Mouse (Mus musculus) embryonic facial prominence, embryonic 14.5 days (tissue): ENCODE data around the gene Znrf3. TPM values are rescaled to one million over a fixed set of nuclear protein-coding genes. Genes with fewer than 3 reads are reported as not detected.
"Not testable (repeated sequence)": the region's sequence is repeated elsewhere in the genome, so short reads cannot be mapped to it uniquely, and the experiment has no call there.

ENCODE experiments used
- ATAC-seq: fragments of 200-750 bp; cut with Nextera tagmentation; 2 replicates; pipeline ENCODE4 v1.8.0; 2017; ENCODE audit warnings: low read depth, moderate number of reproducible peaks, moderate TSS enrichment
- DNase-seq: peaks from one replicate; pipeline ENCODE4 v3.0.0-alpha.2; 2015; ENCODE audit warnings: low spot score
- H3K27ac ChIP-seq: fragments of 300-500 bp; sonication (generic); replicated peaks from 2 replicates; pipeline ENCODE4 v1.5.1; 2014; ENCODE audit warnings: low read depth, mild to moderate bottlenecking, low read length, moderate library complexity
- H3K27me3 ChIP-seq: fragments of 300-500 bp; sonication (generic); replicated peaks from 2 replicates; pipeline ENCODE4 v1.6.1; 2014; ENCODE audit warnings: low read length; ENCODE audit not compliant: control insufficient read depth, insufficient read depth
- H3K36me3 ChIP-seq: fragments of 300-500 bp; sonication (generic); 2 replicates; pipeline ENCODE4 v1.6.1; 2014; ENCODE audit warnings: low read length, mixed read lengths; ENCODE audit not compliant: control insufficient read depth, insufficient read depth
- H3K4me1 ChIP-seq: fragments of 300-500 bp; sonication (generic); 2 replicates; pipeline ENCODE4 v1.6.1; 2014; ENCODE audit warnings: antibody characterized with exemption, low read length; ENCODE audit not compliant: control insufficient read depth, insufficient read depth
- H3K4me2 ChIP-seq: fragments of 300-500 bp; sonication (generic); 2 replicates; pipeline ENCODE4 v1.6.1; 2014; ENCODE audit warnings: low read depth, mild to moderate bottlenecking, low read length, moderate library complexity, mixed read lengths
- H3K4me3 ChIP-seq: fragments of 300-500 bp; sonication (generic); 2 replicates; pipeline ENCODE4 v1.5.1; 2014; ENCODE audit warnings: low read depth, mild to moderate bottlenecking, low read length
- H3K9ac ChIP-seq: fragments of 300-500 bp; sonication (generic); 2 replicates; pipeline ENCODE4 v1.6.1; 2014; ENCODE audit warnings: low read depth, mild to moderate bottlenecking, low read length, moderate library complexity, mixed read lengths
- H3K9me3 ChIP-seq: fragments of 300-500 bp; sonication (generic); 2 replicates; pipeline ENCODE4 v1.6.1; 2016; ENCODE audit warnings: low read length; ENCODE audit not compliant: control insufficient read depth
- WGBS: fragments of 180-500 bp; shearing (Covaris S2); extraction: QIAGEN DNeasy Blood & Tissue Kit; methylation state at CpG from one replicate; pipeline ENCODE4 v1.1.7; 2014; 5-methylcytosine and 5-hydroxymethylcytosine counted together
- polyA plus RNA-seq: library from polyadenylated mRNA; unstranded; fragments of >200 nt; fragmentation: Nextera tagmentation; extraction: Ambion mirVana; gene quantifications from 2 replicates; pipeline ENCODE4 v1.2.1, GENCODE M21; 2014

The Znrf3 gene
- polyA plus RNA-seq, 1 experiment from 2014 or later = 9.2 TPM

DNA sequence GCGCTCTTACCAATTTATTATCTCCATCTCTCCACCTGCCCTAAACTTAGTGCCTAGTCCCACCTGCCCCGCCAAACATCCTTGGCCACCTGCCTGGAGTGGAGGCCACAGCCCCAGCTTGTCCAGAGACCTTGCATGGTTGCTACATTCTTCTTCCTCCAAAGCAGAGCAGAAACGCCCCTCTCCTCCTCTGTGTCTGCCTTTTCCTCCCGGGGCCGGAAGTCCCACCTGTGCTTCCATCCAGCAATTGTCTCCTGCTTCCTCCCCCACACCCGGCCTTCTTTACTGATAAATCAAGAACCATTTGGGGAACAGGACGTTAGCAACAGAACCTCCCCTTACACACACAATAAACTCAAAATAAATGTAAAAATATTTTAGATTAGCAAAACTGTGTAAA lies 33.5 kb upstream of the Znrf3 start:
- ATAC-seq = no peak
- H3K9me3 ChIP-seq = no peaks in the 10 kb centered on the region
- H3K36me3 ChIP-seq = no peaks in the 10 kb centered on the region
- 77% methylated on average over 7 of the region's 7 CpGs for WGBS
- no peaks in the 10 kb centered on the region for H3K27me3 ChIP-seq
- no peak overlapping the region for H3K4me3 ChIP-seq
- no peaks in the 10 kb centered on the region for H3K4me1 ChIP-seq
- H3K4me2 ChIP-seq = no peak overlapping the region
- DNase-seq = no peak
- H3K9ac ChIP-seq = no peak overlapping the region
- H3K27ac ChIP-seq = no peak overlapping the region

- 89% methylated on average over 4 of the region's 4 CpGs for WGBS
- no peak for ATAC-seq
Measured at GRCm38 (mm10) chr11:5476806-5477205, 32.2 kb upstream of the Znrf3 start.

DNA sequence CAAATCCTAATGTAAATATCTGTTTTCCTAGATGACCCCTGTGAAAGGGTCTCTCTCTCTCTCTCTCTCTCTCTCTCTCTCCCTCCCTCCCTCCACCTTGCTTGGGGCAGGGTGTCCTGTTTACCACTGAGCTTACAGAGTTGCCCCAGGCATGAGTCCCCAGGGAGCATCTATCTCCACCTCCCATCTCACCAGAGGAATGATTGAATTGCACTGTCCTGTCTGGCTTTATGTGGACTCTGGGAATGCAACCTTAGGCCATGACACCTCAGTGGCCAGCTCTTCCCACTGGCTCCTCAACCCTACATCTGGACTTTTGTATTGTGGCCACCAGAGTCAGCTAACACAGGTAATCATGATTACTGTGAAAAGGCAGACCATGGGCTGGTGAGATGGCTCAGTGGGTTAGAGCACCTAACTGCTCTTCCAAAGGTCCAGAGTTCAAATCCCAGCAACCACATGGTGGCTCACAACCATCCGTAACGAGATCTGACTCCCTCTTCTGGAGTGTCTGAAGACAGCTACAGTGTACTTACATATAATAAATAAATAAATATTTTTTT lies 31.0 kb upstream of the Znrf3 start:
- H3K27ac ChIP-seq, H3K4me2 ChIP-seq, H3K4me1 ChIP-seq, DNase-seq, H3K9ac ChIP-seq, H3K9me3 ChIP-seq, ATAC-seq, H3K27me3 ChIP-seq, H3K4me3 ChIP-seq, H3K36me3 ChIP-seq: not testable (repeated sequence)
- WGBS = 80% methylated on average over 2 of the region's 2 CpGs

More at GRCm38 (mm10) chr11:5476806-5477205, 32.2 kb upstream of the Znrf3 start:
- Histone ChIP-seq H3K9ac (no peak overlapping the region), H3K36me3 (no peaks in the 10 kb centered on the region), H3K27ac (no peak overlapping the region), H3K9me3 (no peaks in the 10 kb centered on the region), H3K4me2 (no peak overlapping the region), H3K4me3 (no peak overlapping the region), H3K4me1 (no peaks in the 10 kb centered on the region), H3K27me3 (no peaks in the 10 kb centered on the region)
- no peak for DNase-seq

DNA sequence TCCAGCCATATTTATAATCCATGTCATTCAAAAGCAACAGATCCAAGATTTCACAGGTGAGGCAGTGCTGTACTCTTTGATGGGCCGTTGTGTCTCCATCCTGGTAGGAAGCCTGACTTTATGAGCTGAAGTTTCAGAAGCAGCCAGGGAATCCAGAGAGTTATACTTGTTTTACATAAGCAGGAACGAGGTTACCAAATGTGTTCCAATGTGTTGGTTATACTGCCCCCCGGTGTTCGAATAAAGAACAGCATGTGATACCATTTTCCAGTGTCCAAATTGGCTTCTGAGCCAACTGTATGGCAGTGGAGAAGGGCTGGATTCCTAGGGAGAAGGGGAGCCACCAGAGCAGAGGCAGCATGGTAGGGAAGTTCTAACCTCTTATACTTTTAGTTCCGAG lies 29.5 kb upstream of the Znrf3 start:
- peak; percentile 78 for DNase-seq

DNA sequence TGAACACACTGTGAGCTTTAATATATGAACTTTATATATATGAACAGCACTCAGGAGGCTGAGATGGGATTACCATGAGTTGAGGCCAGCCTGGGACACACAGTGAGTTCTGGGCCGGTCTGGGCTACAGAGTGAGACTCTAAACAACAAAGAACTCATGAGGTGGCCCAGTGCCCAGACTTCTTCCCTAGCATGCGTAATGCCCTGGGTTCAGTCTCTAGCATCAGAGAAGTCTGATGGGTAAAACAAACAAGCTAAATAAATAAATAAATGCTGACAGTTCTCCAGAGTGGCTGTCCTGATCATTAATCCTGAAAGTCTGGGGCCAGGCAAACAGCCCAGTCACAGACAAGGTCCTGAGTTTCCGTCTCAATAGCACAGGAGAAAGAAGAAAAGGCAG lies 25.4 kb upstream of the Znrf3 start:
- Histone ChIP-seq H3K4me3 (no peak overlapping the region), H3K9ac (no peak overlapping the region), H3K4me1 (no peaks in the 10 kb centered on the region), H3K27me3 (no peaks in the 10 kb centered on the region), H3K36me3 (no peaks in the 10 kb centered on the region), H3K27ac (no peak overlapping the region), H3K9me3 (no peaks in the 10 kb centered on the region), H3K4me2 (no peak overlapping the region)
- ATAC-seq (no peak), DNase-seq (no peak)
- 73% methylated on average over 3 of the region's 3 CpGs for WGBS

More for the DNA sequence above, 29.5 kb upstream of the Znrf3 start:
- H3K9ac ChIP-seq = no peak overlapping the region
- H3K27me3 ChIP-seq = no peaks in the 10 kb centered on the region
- no peak for ATAC-seq
- H3K36me3 ChIP-seq = no peaks in the 10 kb centered on the region
- H3K4me3 ChIP-seq = no peak overlapping the region
- H3K4me2 ChIP-seq = no peak overlapping the region
- H3K27ac ChIP-seq = no peak overlapping the region
- H3K4me1 ChIP-seq = no peaks in the 10 kb centered on the region
- 21% methylated on average over 5 of the region's 5 CpGs for WGBS
- no peaks in the 10 kb centered on the region for H3K9me3 ChIP-seq

- Histone ChIP-seq H3K27me3 (no peaks in the 10 kb centered on the region), H3K4me2 (no peak overlapping the region), H3K9me3 (no peaks in the 10 kb centered on the region), H3K4me3 (no peak overlapping the region), H3K4me1 (no peaks in the 10 kb centered on the region), H3K36me3 (no peaks in the 10 kb centered on the region), H3K27ac (no peak overlapping the region), H3K9ac (no peak overlapping the region)
- DNase-seq (no peak), ATAC-seq (no peak)
- 89% methylated on average over 3 of the region's 3 CpGs for WGBS
Measured at GRCm38 (mm10) chr11:5469084-5469483, 24.4 kb upstream of the Znrf3 start.

DNA sequence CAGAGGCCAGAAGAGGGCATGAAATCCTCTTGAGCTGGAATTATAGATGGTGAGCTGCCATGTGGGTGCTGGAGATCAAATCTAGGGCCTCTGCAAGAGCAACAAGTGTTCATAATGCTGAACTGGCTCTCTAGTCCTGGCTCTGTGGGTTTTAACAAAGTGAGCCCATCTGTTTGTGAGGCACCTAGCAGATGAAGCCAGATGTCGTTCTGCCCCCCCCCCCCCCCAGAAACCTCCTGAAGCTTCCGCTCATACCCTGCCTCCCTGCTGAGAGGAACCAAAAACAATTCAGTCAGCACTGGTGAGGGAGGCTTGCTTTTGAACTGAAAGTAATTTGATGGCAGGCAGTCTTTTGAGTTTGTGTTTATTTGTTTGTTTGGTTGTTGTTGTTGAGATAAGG lies 23.8 kb upstream of the Znrf3 start:
- Histone ChIP-seq H3K4me2 (no peak overlapping the region), H3K27ac (0 out of 2 replicates have a peak overlapping the region, but pooled peaks have one; percentile 21), H3K27me3 (no peaks in the 10 kb centered on the region), H3K9ac (no peak overlapping the region), H3K4me1 (no peaks in the 10 kb centered on the region), H3K36me3 (no peaks in the 10 kb centered on the region), H3K9me3 (no peaks in the 10 kb centered on the region), H3K4me3 (no peak overlapping the region)
- DNase-seq (no peak), ATAC-seq (no peak)
- 25% methylated on average over 2 of the region's 2 CpGs for WGBS

- H3K27ac ChIP-seq = no peak overlapping the region
- 63% methylated on average over 6 of the region's 6 CpGs for WGBS
- DNase-seq = no peak
- no peak for ATAC-seq
- no peak overlapping the region for H3K4me2 ChIP-seq
- no peaks in the 10 kb centered on the region for H3K9me3 ChIP-seq
- H3K36me3 ChIP-seq = no peaks in the 10 kb centered on the region
- H3K9ac ChIP-seq = no peak overlapping the region
- H3K4me3 ChIP-seq = no peak overlapping the region
- H3K27me3 ChIP-seq = no peaks in the 10 kb centered on the region
- H3K4me1 ChIP-seq = no peaks in the 10 kb centered on the region
Measured at GRCm38 (mm10) chr11:5451923-5452322, 7.3 kb upstream of the Znrf3 start.

DNA sequence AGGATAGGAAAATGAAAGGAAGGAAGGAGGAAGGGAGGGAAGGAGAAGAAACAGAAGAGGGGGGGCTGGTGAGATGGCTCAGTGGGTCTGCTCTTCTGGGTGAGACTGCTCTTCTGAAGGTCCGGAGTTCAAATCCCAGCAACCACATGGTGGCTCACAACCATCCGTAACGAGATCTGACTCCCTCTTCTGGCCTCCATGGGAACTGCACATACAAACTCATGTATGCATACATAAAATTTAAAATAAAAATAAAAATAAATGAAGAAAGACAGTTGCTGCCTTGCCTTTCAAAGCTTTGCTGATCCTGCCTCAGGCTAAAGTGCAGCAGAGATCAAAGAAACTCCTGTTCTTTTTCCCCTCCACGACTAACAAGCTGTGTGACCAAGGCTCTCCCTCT lies 6.7 kb upstream of the Znrf3 start:
- H3K4me3 ChIP-seq = no peak overlapping the region
- no peak overlapping the region for H3K4me2 ChIP-seq
- no peaks in the 10 kb centered on the region for H3K9me3 ChIP-seq
- no peaks in the 10 kb centered on the region for H3K4me1 ChIP-seq
- no peak overlapping the region for H3K9ac ChIP-seq
- no peak for DNase-seq
- H3K27me3 ChIP-seq = no peaks in the 10 kb centered on the region
- WGBS = 51% methylated on average over 4 of the region's 4 CpGs
- no peaks in the 10 kb centered on the region for H3K36me3 ChIP-seq
- ATAC-seq = no peak
- no peak overlapping the region for H3K27ac ChIP-seq
